Mouse (Mus musculus) c-Kit-negative CD71-positive TER-119-positive erythroid progenitor cells, embryonic 14.5 days (primary cell): ENCODE data around the gene Eci2.
"Not testable (repeated sequence)": the region's sequence is repeated elsewhere in the genome, so short reads cannot be mapped to it uniquely, and the experiment has no call there.

ENCODE experiments used
- DNase-seq: peaks from one replicate; pipeline ENCODE4 v3.0.0-alpha.2; 2013; ENCODE audit warnings: low read depth, low spot score

The Eci2 gene

DNA sequence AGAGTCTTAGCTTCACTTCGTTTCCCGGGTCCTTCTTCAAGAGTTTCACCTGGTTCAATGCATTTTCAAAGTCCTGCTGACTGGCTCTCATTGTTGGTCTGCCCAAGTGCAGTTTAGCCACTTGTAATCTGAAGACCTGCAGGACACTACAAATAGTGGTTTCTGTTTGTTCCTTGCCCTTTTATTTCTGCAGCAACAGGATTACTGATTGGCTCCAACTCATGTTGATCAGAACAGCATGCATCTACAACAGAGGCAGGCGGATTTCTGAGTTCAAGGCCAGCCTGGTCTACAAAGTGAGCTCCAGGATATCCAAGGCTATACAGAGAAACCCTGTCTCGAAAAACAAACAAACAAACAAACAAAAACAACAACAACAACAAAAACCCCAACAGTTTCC lies 33.8 kb downstream of the Eci2 start:
- no peak for DNase-seq

DNA sequence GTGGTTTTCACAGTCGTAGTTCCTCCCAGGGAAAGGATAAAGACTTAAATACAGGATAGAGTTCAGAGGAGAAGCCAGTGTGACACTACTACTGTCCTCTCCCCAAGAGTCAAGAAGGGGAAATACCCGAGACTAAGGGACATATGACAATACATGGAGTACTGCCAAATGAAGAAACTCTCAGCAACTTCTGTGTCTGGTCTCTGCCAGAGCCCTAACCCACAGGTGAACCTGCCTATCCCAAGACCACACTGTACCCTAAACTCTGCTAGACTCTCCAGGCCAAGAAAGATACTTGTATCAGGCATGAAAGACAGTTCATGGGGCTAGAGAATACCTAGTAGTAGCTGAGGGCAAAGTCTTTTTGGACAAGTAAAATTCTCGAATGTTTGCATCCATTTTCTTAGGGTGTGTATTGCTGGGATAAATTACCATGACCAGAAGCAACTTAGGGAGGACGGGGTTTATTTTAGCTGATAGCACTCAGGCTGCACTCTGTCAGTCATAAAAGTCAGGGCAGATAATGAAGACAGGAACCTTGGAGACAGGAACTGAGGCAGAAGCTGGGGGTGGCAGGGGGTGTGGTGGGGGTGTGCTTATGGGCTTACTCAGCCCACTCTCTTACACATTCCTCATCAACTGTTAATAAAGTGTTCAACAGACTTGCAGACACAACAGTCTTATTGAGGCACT lies 35.2 kb downstream of the Eci2 start:
- no peak for DNase-seq

DNA sequence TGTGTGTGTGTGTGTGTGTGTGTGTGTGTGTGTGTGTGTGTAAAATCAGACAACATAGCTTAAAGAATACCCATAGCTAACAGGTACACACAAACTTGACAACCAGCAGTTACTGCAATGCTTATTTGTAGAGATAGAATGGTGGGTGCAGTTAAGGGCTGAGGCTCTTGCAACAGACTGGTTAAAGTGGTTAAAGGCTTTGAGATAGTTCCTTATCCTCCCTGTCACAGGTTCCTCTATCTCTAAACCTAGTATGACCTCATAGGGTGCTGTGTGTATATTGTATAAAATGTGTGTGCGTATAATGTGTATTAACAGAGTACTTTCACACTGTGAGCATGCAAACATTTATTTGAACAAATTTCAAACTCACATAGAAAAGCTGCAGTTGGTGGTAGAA lies 43.4 kb downstream of the Eci2 start:
- DNase-seq, result not testable (repeated sequence)

DNA sequence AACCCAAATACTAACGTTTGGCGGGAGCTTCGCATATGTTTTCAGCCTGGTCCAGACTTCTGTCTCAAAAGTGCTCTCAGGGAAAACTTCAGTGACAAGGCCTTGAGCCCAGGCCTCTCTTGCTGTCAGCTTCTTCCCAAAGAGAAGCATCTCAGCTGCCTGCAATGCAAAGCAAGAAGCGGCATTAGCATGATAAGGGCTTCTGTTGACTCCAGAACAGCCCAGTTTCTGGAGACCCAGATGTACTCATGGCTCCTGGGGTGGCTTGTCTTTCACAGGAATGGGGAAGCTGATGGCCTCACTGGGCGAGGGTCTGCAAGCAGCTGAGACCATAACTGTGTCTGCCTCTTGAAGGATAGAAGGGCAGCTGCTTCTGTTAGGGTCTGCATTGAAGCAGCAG lies 48.3 kb downstream of the Eci2 start:
- DNase-seq, result not testable (repeated sequence)

DNA sequence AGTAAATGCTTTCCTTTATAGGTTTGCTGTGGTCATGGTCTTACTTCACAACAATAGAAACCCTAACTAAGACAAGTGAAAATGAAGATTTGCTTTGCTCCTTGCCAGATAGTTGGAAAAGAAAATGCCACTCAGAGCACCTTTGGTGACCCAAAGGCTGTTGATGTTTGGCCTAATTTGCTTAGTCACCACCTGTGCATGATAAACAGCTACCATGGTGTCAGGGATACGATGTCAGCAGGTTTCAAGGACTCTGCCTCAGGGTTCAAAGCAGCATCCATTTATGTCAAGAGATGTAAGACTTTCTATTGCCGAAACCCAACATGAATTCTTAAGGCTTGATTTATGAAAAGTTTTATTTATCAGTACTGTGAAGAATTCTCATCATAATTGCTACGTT lies 49.5 kb downstream of the Eci2 start:
- DNase-seq, result no peak

DNA sequence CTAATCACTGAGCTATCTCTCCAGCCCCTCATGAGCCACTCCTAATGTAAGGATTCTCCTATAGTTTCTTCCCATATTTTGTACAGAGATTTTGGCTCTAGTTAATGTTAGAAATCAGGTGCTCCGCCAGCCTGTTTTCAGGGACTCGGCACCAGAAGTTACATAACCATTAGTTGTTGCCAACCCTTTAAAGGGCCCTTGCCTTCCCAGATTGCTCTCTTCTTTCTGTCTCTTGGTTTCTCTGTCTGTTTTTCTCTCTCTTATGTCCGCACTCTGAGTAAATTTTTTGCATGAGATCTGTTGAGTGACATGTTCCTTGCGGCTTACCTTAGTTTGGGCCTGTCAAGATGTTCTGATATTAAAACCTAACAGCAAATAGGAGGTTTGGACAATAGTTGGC lies 50.8 kb downstream of the Eci2 start:
- DNase-seq, result no peak

DNA sequence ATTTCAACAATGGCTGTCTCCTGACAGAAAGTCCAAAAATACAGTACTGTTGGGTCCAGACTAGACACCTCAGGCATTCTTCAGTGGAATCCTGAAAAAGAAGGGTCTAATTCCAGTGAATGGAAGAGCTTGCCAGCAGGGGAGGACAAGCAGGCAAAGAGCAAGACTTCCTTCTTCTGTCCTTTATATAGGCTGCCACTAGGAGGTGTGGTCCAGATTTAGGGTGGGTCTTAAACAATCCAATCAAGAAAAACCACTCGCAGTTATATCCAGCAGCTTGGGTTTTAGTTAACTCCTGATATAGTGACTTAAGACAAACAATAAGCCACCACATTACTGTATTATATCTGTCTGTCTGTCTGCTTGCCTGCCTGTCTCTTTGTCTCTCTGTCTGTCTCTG lies 53.1 kb downstream of the Eci2 start:
- DNase-seq, result no peak

DNA sequence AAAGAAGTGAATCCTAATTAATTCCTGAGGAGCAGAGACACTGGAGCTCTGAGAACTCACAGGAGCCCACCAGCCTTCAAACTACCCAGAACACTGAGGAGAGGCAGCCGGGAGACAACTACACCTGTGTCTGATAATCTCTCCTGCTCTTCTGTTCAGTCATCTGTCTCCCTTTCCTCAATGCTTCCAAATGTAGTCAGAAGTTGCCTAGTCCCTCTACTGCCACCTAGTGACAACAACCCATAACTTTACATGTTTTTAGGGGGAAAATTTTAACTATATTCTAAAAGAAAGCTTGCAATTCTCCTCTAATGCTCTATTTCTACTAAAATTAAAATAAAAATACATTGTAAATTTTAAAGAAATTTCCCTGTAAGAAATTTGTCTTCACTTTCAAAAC lies 53.7 kb downstream of the Eci2 start:
- DNase-seq, result peak; percentile 34

DNA sequence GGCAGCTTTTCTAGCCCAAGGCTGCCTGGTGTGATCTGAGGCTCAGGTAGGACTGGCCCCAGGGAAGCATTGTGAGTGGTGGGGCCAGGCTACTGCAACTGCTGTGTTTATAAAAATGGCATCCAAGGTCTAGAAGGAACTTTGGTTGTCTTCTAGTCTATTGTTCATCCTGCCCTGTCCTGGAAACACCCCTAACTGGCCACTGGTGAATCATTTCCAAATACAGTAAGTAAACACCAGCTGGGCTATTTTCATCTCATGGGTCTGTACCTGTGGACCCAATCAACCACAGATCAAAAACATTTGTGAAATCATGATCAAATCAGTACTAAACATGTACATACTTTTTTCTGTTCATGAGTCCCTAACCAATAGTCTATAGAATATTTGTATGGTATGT lies 54.4 kb downstream of the Eci2 start:
- not testable (repeated sequence) for DNase-seq

DNA sequence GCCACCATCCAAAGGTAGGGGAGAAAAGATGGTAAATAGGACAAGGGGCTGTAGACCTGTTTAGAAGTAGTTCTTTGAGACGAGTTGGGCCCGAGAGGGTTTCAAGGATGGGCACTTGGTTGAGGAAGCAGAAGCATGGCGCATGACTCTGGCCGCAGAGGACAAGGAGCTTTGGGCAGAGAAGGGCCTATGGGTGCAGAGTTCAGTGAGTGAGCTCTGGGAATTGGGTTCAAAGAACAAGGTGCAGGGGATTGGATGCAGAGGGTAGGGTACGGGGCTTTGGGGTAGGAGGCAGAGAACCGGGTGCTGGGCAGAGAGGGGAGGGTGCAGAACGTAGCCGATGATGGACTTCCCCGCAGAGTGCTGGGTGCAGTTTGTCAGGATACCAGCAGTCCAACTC lies 61.2 kb downstream of the Eci2 start:
- not testable (repeated sequence) for DNase-seq

DNA sequence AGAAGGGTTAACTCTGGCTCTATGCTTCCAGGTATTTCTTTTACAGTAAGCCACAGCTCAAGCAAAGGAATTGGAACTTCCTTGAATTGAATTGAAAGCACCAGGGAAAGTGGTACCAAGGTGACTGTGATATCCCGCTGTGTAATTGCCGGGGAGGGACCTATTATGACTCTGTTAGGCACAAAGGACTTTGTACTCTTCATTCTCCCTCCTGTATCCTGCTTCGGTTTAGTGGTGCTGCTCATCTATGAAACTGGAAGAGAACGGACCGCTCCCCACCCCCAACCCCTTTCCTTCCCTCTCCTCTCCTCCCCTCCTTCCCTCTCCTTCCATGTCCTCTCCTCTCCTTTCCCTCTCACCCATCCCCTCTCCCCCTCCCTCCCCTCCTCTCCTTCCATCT lies 62.0 kb downstream of the Eci2 start:
- DNase-seq, result no peak

DNA sequence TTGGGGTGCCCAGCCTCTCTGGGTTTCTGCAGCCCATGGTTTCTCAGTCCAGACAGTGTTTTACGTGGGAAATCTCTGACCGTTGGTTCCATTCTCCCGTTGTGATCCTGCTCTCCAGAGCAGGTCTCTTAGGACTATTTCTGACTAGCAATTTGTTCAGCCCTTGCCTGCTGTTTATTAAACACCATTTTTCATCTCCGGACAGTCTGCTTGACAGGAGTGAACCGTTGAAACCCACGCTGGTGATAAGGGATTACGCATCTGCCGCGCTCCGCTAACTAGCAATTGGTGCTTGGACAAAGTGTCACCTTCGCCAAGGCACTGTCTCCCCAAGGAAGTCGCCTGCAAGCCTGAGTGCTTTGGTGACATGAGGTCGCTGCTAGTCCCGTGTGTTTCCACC lies 62.5 kb downstream of the Eci2 start:
- DNase-seq, result no peak

DNA sequence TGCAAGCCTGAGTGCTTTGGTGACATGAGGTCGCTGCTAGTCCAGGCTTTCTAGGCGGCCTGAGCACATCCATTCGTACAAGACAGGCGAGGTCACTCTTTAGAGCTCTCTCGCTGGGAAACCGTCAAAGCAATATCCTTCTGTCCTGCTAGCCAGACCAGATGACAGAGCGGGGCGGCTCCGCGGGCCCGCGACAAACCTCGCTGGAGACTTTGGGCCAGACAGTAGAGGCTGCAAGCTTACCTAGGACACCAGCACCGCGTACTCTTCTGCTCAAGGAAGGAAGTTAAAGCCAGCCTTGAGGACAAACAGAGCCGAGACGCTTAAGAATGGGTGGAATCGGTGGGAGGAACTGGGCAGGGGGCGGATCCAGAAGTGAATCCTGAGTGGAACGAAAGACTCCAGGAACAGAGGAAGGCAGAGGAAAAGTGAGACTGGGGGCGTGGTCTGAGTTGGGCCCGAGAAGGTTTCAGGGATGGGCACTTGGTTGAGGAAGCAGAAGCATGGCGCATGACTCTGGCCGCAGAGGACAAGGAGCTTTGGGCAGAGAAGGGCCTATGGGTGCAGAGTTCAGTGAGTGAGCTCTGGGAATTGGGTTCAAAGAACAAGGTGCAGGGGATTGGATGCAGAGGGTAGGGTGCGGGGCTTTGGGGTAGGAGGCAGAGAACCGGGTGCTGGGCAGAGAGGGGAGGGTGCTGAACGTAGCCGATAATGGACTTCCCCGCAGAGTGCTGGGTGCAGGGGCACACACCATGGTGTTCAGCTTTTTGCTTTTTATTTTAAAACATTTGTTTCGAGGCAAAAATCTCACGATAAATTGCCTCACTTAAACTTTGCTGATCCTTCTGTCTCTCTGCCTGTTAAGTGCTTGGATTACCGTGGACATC lies 63.1 kb downstream of the Eci2 start, which contains the start of gene Eci3:
Gene Eci3, minus strand, starts transcription at position 300 of the 887 bp plus-strand sequence.
- DNase-seq, result no peak

DNA sequence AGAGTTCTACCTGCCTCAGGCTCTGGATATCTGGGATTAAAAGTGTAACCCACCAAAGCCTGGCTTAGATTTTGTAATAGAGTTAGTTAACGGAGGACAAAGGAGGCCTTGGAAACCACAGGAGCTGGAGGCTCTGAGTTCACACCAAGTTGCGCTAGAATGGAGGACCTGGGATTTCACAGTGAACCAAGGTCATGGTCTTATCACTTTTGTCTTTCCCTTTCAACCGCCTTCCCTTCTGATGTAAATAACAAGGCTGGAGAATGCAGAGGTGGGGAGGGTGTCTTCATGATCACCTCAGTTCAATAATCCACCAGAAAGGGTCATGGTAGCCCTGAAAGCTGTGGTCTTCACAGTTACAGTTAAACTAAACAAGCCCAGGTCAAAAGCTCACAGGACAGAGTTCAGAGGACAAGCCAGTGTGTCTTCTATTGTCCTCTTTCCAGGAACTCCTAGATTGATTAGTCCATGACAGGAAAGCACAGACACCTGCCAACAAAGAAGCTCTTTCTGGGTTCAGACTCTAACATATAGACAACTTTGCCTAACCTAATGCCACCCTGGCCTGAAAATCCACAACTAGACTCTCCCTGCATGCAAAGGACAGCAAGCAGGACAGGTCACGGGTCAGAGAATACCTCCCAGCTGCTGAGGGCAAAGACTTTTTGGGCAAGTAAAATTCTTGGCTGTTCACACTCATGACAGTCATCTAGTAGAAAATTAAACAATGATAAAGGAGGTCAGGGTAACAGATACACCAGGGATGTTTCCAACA lies 65.7 kb downstream of the Eci2 start:
- no peak for DNase-seq

DNA sequence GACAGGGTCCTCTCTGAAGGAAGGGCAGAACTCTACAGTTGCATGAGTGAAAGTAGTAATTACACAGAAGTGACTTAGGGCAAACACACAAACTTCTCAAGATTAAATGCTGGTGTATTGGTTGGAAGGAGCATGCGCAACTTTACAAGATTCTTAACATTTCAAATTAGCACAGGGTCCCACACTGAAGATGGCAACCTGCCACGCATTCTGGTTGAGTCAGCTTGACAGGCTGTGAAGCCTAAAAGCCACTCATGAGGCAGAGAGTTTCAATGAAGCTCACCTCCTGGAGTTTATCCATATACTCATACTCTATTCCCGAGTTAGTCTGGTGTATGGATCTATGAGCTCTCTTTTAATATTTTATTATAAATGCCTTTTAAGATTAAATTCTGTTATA lies 68.7 kb downstream of the Eci2 start:
- not testable (repeated sequence) for DNase-seq

DNA sequence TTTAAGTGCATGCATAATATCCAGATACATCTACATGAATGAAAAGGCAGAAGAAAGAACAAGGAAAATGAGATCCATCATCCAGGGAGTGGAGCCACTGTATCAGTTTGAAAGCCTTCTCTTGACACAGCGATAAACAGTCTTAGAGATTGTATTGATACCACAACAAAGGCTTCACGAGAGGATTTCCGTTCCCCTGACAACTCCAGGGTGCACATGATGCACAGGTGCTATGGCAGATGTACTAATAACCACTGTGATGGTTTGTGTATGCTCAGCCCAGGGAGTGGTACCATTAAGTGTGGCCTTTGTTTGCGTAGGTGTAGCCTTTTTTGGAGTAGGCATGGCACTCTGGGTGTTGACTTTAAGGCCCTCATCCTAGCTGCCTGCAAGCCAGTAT lies 70.0 kb downstream of the Eci2 start:
- DNase-seq, result no peak

DNA sequence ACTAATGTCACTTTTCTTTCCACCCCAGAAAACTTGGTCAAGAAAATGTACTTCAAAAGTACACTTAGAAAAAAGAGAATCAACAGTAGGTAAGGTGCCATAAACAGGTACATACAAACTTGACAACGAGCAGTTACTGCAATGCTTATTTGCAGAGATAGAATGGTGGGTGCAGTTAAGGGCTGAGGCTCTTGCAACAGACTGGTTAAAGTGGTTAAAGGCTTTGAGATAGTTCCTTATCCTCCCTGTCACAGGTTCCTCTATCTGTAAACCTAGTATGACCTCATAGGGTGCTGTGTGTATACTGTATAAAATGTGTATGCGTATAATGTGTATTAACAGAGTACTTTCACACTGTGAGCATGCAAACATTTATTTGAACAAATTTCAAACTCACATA lies 75.5 kb downstream of the Eci2 start:
- not testable (repeated sequence) for DNase-seq

DNA sequence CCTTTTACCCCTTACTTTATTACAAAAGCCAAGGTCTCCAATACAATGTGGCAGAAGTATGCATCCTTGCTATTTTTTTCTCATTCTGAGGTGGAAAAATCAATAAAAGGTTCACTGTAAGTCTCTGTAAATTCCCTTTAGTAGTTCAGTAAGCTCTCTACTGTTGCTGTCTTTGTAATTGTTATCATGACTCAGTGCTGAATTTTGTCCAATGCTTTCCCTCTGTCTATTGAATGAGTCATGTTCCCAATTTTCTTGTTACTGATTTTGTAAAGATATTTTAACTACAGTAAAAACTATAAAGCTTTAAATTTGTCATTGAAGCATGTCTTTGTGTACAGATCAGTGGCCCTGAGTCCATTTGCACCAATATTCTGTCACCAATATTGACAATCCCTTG lies 84.5 kb downstream of the Eci2 start:
- no peak for DNase-seq

DNA sequence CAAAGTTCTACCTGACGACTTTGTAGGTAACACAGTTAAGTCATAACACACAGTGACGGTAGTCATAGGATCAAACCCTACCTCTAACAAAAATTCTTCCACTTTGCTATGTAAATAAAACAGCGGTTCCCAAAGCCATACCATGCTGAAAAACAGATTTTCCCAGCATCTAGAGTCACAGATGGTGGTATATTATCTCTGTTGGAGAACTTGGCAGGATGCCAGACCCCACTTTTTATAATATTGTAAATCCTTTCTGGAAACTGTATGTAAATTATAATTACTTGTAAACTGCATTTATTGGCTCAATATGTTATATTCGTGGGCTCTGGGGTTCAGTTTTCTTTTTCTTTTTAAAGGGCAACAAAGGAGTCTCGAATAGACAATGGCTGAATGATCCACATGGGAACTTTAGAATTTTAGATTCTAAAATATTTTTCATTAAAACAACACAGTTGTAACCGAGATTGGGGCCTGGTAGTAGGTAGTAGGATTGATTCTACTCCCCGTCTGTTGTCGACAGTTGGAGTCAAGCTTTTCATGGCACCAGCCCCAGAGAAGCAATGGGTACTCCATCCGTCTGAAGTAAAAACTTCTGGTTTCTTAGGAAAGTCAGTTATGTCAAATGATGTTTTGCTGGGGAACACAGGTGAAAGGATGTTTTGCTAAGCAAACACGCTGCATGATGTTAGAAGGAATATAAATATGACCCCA lies 91.8 kb downstream of the Eci2 start:
- DNase-seq, result no peak
